Mouse (Mus musculus) retina, postnatal 1 day (tissue): Measurements from ENCODE around the gene Lbr.

Experiments used
- DNase-seq: peaks from one replicate; pipeline ENCODE4 v3.0.0-alpha.2; 2012

Gene Lbr

GRCm38 (mm10) chr1:181769392-181769791, 73.5 kb downstream of the Lbr start:
- DNase-seq: no peak
